Mouse (Mus musculus) forebrain, postnatal 0 days (tissue): ENCODE results near the gene H2-T22. TPM values are rescaled to one million over a fixed set of nuclear protein-coding genes. Genes with fewer than 3 reads are reported as not detected.
A peak's percentile ranks its signal among the peaks of the same experiment; 100 is the strongest.
"Not testable (repeated sequence)": the region's sequence is repeated elsewhere in the genome, so short reads cannot be mapped to it uniquely, and the experiment has no call there.

ENCODE experiments used
- ATAC-seq: fragments of 200-750 bp; cut with Nextera tagmentation; 2 replicates; pipeline ENCODE4 v1.8.0; 2017; ENCODE audit warnings: mild to moderate bottlenecking, moderate library complexity
- DNase-seq: peaks from one replicate; pipeline ENCODE4 v3.0.0-alpha.2; 2015
- H3K27ac ChIP-seq: fragments of 300-500 bp; sonication (generic); 2 replicates; pipeline ENCODE4 v1.5.1; 2014; ENCODE audit warnings: low read depth, mild to moderate bottlenecking, antibody characterized with exemption, low read length, moderate library complexity, mixed read lengths
- H3K27me3 ChIP-seq: fragments of 300-500 bp; sonication (generic); 2 replicates; pipeline ENCODE4 v1.6.1; 2014; ENCODE audit warnings: mild to moderate bottlenecking, low read length, mixed read lengths; ENCODE audit not compliant: insufficient read depth
- H3K36me3 ChIP-seq: fragments of 300-500 bp; sonication (generic); 2 replicates; pipeline ENCODE4 v1.6.1; 2014; ENCODE audit warnings: mild to moderate bottlenecking, moderate library complexity; ENCODE audit not compliant: insufficient read depth
- H3K4me1 ChIP-seq: fragments of 300-500 bp; sonication (generic); 2 replicates; pipeline ENCODE4 v1.6.1; 2014; ENCODE audit warnings: antibody characterized with exemption; ENCODE audit not compliant: insufficient read depth
- H3K4me2 ChIP-seq: fragments of 300-500 bp; sonication (generic); 2 replicates; pipeline ENCODE4 v1.6.1; 2014; ENCODE audit warnings: low read depth, mild to moderate bottlenecking, moderate library complexity
- H3K4me3 ChIP-seq: fragments of 300-500 bp; sonication (generic); 2 replicates; pipeline ENCODE4 v1.5.1; 2014; ENCODE audit warnings: low read depth, low read length, mixed read lengths
- H3K9ac ChIP-seq: fragments of 300-500 bp; sonication (generic); 2 replicates; pipeline ENCODE4 v1.6.1; 2014; ENCODE audit warnings: mild to moderate bottlenecking
- H3K9me3 ChIP-seq: fragments of 300-500 bp; sonication (generic); 2 replicates; pipeline ENCODE4 v1.6.1; 2016; ENCODE audit warnings: low read length
- CTCF ChIP-seq: sonication (generic); IDR thresholded peaks from 2 replicates; pipeline ENCODE4 v1.5.1; 2016; ENCODE audit warnings: antibody characterized with exemption, control low read depth, low read depth
- WGBS: fragments of 180-500 bp; shearing (Covaris S2); extraction: QIAGEN DNeasy Blood & Tissue Kit; methylation state at CpG from one replicate; pipeline ENCODE4 v1.1.7; 2014; 5-methylcytosine and 5-hydroxymethylcytosine counted together
- polyA plus RNA-seq: library from polyadenylated mRNA; unstranded; fragments of >200 nt; fragmentation: Nextera tagmentation; extraction: Ambion mirVana; gene quantifications from 2 replicates; pipeline ENCODE4 v1.2.1, GENCODE M21; 2015
- total RNA-seq: library from RNA; depleted of rRNA; stranded (reverse); fragments of >200 nt; gene quantifications from 2 replicates; pipeline ENCODE4 v1.2.3, GENCODE M21; 2014; rRNA removed

Gene H2-T22
- total RNA-seq (10.3 and 13.1 TPM in 2 replicates), polyA plus RNA-seq (6.2 and 6.5 TPM in 2 replicates)

GRCm38 (mm10) chr17:36042610-36043169, at the start of gene H2-T22, which contains the start of gene Gm6034:
H2-T22 (minus strand) TSS chr17:36042747.
Gm6034 (plus strand) TSS chr17:36042961.
- not testable (repeated sequence) for H3K4me1 ChIP-seq, H3K27me3 ChIP-seq, H3K36me3 ChIP-seq, H3K9me3 ChIP-seq, H3K27ac ChIP-seq
- Histone ChIP-seq H3K4me3 (peak within 1 kb of the TSS; percentile 35), H3K9ac (peak within 1 kb of the TSS; percentile 37), H3K4me2 (peak within 1 kb of the TSS; percentile 65)
- DNase-seq = peak; percentile 82
- under 1% methylated on average over 12 of the region's 12 CpGs for WGBS
- peak; percentile 96 for ATAC-seq

DNA sequence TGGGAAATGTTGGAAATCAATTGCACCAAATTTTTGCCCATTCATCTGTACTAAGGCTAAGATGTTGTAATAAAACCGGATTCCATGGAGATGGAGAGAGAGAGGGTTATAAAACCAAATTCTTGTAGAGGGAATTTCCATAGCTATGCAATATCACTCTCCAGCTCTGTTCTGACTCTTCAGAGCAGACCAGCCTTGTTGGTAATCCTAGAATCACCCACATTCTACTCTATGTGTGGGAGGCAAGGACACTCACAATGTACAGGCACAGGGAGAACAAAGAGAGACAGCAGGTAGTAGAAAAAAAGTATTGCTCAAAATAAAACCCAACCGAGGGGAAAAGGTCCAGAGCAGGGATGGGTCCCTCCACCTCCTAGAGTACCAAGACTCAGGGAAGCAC, 49.4 kb upstream of the H2-T22 start:
- not testable (repeated sequence) for H3K27ac ChIP-seq, H3K4me3 ChIP-seq, ATAC-seq, H3K27me3 ChIP-seq, H3K9ac ChIP-seq, DNase-seq, H3K9me3 ChIP-seq, H3K4me2 ChIP-seq, H3K4me1 ChIP-seq, H3K36me3 ChIP-seq
- no CpG with 5 or more reads among the region's 2 CpGs for WGBS

- H3K27ac ChIP-seq, H3K9me3 ChIP-seq, DNase-seq, H3K4me3 ChIP-seq, H3K27me3 ChIP-seq, H3K4me1 ChIP-seq, H3K36me3 ChIP-seq, H3K4me2 ChIP-seq, ATAC-seq, H3K9ac ChIP-seq: not testable (repeated sequence)
- WGBS = 78% methylated on average over 1 of the region's 1 CpGs
Measured at GRCm38 (mm10) chr17:36085976-36086375, 43.4 kb upstream of the H2-T22 start.

DNA sequence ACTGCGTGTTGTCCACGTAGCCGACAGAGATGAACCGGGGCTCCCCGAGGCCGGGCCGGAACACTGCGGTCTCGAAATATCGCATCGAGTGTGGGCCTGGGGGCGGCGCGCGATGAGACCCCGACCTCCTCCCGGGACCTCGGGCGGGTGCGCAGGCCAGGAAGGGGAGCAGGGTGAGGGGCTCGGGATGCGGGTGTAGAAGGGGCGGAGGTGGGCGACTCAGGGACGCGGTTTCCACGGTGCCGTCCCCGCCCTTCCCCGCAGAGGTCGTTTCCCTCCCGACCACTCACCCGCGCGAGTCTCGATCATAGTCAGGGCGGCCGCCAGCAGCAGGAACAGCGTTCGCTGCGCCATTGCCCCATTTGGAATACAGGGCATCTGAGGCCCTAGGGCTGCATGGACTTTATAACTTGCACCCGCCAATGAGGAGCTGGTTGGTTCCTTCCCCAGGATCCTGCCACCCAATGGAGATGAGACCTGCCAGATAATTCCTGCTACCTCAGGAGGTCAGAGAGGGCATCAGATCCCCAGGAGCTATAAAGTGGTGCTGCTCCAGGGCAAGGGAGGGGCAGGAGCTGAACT, 41.4 kb upstream of the H2-T22 start:
- H3K36me3 ChIP-seq = no peaks in the 10 kb centered on the region
- peak; percentile 67 for ATAC-seq
- H3K9ac ChIP-seq = peak overlapping the region; percentile 56
- no peaks in the 10 kb centered on the region for H3K9me3 ChIP-seq
- WGBS = under 1% methylated on average over 39 of the region's 42 CpGs
- TF ChIP-seq CTCF = no peak
- H3K4me3 ChIP-seq = peak overlapping the region; percentile 43
- DNase-seq = no peak
- H3K4me1 ChIP-seq = peaks cover 3% of the 10 kb centered on the region; the same call in 1 of the 2 replicates
- no peak overlapping the region for H3K27ac ChIP-seq
- H3K27me3 ChIP-seq = 0 out of 2 replicates have a peak, but pooled peaks cover 8% of the 10 kb centered on the region
- peak overlapping the region; percentile 97 for H3K4me2 ChIP-seq

- 2% methylated on average over 46 of the region's 46 CpGs for WGBS
- DNase-seq (peak; percentile 32), ATAC-seq (peak; percentile 70)
- Histone ChIP-seq H3K9ac (peak overlapping the region; percentile 56), H3K4me1 (peaks cover 3% of the 10 kb centered on the region; the same call in 1 of the 2 replicates), H3K36me3 (no peaks in the 10 kb centered on the region), H3K4me3 (peak overlapping the region; percentile 43), H3K27ac (no peak overlapping the region), H3K4me2 (peak overlapping the region; percentile 97), H3K27me3 (0 out of 2 replicates have a peak, but pooled peaks cover 8% of the 10 kb centered on the region), H3K9me3 (no peaks in the 10 kb centered on the region)
- no peak for TF ChIP-seq CTCF
Measured at GRCm38 (mm10) chr17:36083266-36083869, 40.8 kb upstream of the H2-T22 start.

DNA sequence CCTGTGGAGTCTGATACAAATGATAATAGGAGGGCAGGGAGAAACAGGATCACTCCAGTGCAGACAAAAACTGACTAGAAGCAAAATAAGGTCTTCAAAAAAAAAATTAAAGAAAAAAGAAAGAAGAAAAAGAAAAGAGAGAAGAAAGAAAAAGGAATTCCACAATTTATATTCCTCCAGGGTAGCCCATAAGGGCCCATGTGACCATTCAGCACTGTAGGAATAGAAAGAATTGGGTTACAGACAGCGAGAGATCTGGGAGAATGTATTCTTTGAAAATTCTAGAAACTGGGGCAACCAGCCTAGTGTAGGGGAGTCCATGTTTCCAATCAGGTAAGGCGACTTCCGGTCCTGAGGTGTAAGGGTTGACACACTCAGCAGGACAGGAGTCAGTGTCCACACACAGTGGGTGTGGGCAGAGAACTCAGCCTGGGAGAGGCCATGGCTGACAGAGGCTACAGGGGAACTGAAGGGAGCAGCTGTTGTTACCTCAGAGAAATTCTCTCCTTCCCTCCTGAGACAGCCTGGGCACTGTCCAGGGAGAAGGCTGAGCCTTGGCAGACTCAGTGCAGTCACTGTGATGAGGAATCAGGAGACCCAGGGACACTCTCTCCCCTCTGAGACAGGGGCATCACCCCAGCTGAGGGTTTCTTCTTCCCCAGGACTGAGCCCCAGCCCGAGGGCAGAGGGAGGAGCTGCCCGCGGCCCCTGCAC, 40.1 kb upstream of the H2-T22 start:
- WGBS = 35% methylated on average over 5 of the region's 6 CpGs
- not testable (repeated sequence) for H3K27me3 ChIP-seq, H3K27ac ChIP-seq, H3K9ac ChIP-seq, H3K9me3 ChIP-seq, H3K36me3 ChIP-seq, DNase-seq, ATAC-seq, H3K4me1 ChIP-seq
- peak overlapping the region; percentile 97 for H3K4me2 ChIP-seq
- H3K4me3 ChIP-seq = peak overlapping the region; percentile 43

- not testable (repeated sequence) for ATAC-seq
Measured at GRCm38 (mm10) chr17:36081901-36082300, 39.4 kb upstream of the H2-T22 start.

More at GRCm38 (mm10) chr17:36081901-36082300, 39.4 kb upstream of the H2-T22 start:
- not testable (repeated sequence) for H3K27ac ChIP-seq, DNase-seq, H3K4me3 ChIP-seq, H3K9me3 ChIP-seq, H3K4me2 ChIP-seq, H3K27me3 ChIP-seq, H3K4me1 ChIP-seq, H3K9ac ChIP-seq, H3K36me3 ChIP-seq
